Mouse (Mus musculus) lung, postnatal 36 days (tissue): ENCODE results near the gene Ccdc116.
"Not testable (repeated sequence)": the region's sequence is repeated elsewhere in the genome, so short reads cannot be mapped to it uniquely, and the experiment has no call there.

Source experiments
- DNase-seq: peaks from one replicate; pipeline ENCODE4 v3.0.0; 2022; ENCODE audit warnings: mixed read lengths

Ccdc116 gene

GRCm38 (mm10) chr16:17146772-17147235, at the start of gene Ccdc116:
Gene Ccdc116 (minus strand): TSS chr16:17147229.
- peak; percentile 84 for DNase-seq

DNA sequence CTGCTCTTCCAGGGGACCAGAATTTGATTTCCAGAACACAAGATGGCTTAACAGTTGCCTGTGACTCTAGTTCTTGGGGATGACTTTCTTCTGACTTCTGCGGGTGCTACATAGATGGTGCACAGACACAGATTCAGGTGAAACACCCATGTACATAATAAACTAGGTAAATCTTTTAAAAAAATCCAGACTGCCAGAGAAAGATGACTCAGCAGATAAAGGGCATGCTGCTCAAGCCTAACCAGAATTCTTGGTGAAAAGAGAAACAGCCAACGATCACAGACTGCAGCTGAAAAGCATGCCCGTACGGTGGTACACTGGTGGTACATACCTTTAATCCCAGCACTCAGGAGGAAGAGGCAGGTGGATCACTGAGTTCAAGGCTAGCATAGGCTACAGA, 46.8 kb upstream of the Ccdc116 start:
- DNase-seq = no peak

- no peak for DNase-seq
Measured at GRCm38 (mm10) chr16:17185475-17185874, 38.4 kb upstream of the Ccdc116 start.

DNA sequence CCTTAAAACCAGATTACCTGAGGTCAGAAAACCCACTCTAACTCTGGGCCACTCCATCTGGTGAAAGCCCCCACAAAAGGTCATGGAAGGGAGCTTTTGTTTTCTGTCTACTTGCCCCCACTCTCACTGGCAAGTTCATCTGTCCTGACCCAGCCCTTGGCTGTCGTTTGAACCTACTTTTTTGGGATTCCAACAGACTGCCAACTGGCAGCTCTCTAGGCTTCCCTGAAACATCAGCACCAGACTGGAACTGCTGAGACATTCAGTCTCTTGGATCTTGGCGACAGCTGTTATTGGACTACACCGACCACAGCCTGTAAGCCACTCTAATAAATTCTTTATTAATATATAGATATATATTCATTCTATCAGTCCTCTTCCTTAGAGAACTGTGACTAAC, 36.0 kb upstream of the Ccdc116 start:
- DNase-seq = no peak

DNA sequence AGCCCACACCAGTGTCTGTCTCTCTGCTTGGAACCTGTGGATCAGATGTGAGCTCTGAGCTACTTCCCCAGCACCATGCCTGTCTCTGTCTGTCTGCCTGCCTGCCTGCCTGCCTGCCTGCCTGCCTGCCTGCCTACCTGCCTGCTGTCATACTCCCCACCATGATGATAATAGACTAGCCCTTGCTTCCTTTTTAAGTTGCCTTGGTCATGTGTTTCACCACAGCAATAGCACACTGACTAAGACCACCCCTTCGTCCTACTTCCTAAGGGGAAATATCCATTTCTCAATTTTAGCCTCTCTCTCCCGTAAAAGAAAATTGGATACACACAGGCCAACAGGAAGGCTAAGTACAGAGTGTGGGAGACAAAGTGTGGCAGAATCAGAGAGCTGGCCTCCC, 35.1 kb upstream of the Ccdc116 start:
- DNase-seq = no peak

GRCm38 (mm10) chr16:17181382-17181781, 34.4 kb upstream of the Ccdc116 start:
- peak; percentile 79 for DNase-seq

DNA sequence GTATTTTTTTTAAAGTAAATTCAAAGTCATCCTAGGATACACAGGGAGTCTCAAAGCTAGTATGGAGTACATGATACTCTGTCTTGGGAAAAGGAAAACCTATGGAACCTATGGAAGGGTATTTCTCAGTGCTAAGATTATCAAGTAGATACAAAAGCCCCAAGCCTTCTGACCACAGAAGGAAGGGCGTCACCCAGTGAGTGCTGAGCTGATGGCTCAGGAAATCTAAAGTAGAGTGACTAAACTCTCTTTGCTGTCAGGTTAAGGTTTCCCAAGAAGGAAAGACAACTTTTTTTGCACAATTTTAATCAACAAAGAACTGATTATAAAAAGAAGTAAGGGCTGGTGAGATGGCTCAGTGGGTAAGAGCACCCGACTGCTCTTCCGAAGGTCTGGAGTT, 32.7 kb upstream of the Ccdc116 start:
- DNase-seq = no peak

DNA sequence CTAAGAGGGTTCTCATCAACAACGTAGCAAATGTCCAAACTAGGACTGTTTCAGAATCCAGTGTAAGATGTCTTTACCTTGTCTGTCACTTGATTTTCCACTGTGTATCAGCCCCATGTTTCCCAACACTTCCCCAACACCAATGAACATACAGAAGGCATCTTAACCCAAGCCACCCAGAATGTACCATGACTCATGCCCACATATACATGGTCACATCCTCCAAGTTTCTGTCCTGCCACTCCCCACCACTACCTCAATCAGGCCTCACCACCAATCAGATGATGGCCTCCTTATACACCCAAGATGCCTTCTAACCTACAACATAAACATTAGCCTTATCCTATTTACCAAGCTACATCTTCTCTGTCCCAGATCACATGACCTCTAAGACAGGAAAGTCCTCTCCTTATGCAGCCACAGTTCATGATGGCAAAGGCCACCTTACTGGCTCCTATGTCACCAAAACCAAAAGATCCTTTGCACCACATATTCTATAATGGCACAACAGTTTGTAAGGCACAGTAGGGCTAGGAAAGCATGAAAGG, 30.7 kb upstream of the Ccdc116 start:
- DNase-seq = no peak

DNA sequence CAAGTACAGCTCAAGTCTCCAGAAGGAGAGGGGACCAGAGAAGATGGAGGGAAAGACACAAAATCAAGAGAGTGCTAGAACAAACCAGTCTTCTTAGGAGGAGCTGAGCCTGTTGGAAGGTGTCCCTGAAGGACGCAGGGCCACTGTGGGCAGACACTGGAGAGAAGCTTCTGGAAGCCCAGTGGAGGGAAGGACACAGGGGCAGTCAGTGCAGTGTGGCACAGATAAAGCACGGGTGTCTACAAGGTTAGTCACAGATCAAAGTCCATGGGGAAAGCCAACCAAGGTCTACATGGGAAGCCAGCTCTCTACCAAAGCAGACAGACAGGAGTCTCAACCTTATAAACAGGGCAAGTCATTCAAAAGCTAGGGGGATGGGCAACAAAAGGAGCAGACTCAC, 28.7 kb upstream of the Ccdc116 start:
- no peak for DNase-seq

DNA sequence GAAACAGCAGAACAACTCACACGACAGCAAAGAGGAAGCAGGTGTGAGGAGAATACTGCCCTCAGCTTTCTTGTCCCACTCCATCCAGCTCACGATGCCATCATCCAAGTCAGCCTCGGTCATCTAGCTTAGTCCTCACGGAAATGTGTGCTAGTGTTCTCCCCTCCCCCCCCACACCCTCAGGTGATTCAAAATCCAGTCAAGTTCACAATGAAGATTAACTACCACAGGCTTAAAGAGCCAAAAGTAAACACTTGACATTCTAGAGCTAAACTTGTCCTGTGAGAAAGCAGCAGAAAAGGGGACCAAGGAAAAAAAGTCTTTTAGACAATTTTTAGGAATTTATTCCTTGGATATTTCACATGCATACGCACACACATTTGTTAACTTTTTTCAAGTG, 21.0 kb upstream of the Ccdc116 start:
- peak; percentile 49 for DNase-seq

DNA sequence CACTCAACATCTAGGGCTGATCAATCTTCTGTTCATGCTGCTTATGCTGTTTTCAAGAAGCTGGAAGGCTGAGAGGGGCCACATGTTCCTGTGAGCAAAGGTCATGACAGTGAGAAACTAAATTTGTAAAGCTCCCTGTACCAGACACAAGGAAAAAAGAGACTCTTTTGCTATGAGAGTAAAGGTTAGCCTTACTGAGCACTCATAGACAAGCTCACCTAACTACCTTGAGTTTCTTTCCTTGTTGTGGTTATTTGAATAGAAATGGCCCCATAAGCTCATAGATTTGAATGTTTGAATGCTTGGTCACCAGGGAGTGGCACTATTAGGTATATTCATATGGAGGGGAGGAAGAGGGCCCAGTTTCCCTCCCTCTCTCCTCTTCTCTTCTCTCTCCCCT, 20.1 kb upstream of the Ccdc116 start:
- no peak for DNase-seq

DNA sequence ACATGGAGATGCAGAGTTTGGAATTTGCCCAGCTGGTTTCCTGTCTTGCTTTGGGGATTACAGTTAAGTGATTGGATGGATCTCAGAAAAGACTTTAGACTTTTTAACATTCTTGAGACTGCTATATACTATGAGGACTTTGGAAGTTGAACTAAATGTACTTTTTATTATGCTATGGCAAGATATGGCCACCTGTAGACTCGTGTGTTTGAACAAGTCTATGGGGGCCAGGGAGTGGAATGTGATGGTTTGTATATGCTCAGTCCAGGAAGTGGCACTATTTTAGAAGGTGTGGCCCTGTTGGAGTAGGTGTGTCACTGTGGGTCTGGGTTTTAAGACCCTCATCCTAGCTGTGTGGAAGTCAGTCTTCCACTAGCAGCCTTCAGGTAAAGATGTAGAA, 18.4 kb upstream of the Ccdc116 start:
- not testable (repeated sequence) for DNase-seq

DNA sequence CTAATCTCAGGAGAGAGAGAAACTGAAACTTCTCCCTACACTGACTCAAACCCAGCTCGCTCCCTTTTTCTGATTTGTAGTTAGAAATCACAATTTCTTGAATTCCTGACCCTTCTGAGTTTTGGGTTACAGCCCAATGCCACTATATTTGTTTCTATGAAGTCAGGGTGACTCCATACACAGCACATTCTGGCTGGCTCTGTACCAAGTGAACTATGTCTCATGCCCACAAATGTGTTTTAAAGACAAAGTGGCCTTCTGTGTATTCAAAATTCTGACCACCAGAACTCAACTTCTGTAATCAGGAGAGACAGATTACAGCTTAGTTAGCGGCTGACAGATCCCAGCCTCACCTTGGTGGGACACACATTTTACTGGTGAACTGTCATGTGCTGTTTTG, 7.3 kb upstream of the Ccdc116 start:
- DNase-seq = no peak

- no peak for DNase-seq
Measured at GRCm38 (mm10) chr16:17151874-17152273, 4.8 kb upstream of the Ccdc116 start.

- DNase-seq = no peak
Measured at GRCm38 (mm10) chr16:17150520-17151258, 3.7 kb upstream of the Ccdc116 start.

DNA sequence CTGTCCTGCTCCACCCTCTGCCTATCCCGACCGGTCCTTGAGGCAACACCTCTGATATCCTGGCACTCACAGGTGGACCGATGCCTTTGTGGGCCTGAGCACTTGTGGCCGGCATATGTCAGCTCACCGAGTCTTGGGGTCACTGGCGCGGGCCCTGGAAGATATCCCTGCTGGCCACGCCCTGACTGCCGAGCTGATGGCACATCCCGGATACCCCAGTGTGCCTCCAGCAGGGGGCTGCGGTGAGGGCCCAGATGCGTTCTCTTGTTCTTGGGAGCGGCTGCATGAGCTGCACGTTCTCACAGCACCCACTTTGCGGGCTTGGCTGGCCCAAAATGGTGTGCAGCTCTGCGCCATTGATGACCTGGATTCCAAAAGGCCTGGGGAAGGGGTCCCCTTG, 1.1 kb upstream of the Ccdc116 start:
- DNase-seq = peak; percentile 7

DNA sequence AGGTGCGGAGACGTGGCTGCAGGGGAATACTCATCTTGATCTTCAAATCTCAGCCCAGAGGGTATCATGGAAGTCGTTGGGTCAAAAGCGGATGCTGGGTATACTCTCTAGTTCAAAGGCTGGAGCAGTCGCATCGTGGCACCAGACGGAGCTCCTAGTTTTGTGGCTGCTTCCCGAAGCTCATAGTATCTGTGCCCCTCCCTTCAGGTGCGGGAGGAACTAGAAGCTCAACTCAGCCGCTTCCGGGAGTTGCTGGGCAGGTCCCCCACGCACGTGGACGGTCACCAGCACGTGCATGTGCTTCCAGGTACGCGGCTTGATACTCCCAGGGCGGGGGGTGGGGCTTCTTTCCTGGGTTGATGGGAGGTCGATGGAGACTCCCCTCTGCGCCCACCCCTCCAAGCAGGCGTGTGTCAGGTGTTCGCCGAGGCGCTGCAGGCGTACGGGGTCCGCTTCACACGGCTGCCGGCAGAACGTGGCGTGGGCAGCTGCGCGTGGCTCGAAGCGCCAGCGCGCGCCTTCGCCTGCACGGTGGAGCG, 431 bp upstream of the Ccdc116 start:
- DNase-seq = peak; percentile 29

- DNase-seq = no peak
Measured at GRCm38 (mm10) chr16:17144339-17144738, 2.7 kb downstream of the Ccdc116 start, which contains the start of gene Ydjc. Gene Ydjc (plus strand): TSS chr16:17144621.

DNA sequence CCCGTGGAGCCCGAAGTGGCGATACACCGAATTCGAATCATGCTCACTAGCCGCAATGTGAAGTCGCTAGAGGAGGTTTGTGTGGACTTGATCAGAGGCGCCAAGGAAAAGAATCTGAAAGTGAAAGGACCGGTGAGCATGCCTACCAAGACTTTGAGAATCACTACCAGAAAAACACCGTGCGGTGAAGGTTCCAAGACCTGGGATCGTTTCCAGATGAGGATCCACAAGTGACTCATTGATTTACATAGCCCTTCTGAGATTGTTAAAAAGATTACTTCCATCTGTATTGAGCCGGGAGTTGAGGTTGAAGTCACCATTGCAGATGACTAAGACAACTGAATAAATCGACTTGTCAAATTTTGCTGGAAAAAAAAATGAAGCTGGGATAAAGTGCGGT, 9.7 kb downstream of the Ccdc116 start:
- DNase-seq = no peak

- DNase-seq = no peak
Measured at GRCm38 (mm10) chr16:17132906-17133200, 14.2 kb downstream of the Ccdc116 start.

DNA sequence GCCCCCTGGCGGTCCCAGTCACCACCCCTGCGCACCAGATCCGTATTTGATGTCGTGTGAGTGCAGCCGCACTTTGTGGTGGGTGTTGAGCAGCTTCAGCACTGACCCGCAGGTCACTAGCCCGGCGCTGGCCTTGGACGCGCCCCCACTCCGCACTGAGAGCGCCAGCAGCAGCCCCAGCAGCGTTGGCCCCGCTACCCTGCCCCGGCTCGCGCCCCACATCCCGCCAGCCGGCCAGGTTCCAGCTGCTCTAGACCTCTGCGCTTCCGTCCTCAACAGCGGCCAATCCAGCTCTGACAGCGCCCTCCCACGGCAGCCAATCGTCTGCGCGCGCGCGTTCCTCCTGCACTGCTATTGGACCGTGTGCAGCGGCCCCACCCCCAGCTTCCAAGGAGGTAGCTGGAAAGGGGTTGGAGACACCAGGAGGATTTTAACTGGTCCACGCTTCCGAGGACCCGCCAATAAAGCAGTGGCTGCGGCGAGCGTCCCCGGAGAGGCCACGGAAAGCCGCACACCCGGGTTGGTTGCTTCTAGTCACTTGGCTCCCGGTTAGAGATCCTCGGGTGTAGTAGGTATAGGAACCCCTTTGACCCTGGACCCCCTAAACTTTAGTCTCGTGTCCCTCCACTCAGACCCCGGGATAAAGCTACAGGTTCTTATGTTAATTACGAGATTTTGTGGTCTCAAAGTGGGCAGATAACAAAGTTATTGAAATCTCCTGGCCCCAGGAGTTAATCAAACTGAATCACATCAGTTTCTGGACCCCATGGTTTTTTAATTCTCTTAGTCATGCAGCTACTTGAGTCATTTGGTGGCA, 14.7 kb downstream of the Ccdc116 start, which contains the start of gene Sdf2l1:
Sdf2l1 (minus strand) TSS at position 295 of the 817 bp plus-strand sequence.
- DNase-seq = peak; percentile 99

GRCm38 (mm10) chr16:17131191-17132088, 15.6 kb downstream of the Ccdc116 start:
- peak; percentile 8 for DNase-seq

DNA sequence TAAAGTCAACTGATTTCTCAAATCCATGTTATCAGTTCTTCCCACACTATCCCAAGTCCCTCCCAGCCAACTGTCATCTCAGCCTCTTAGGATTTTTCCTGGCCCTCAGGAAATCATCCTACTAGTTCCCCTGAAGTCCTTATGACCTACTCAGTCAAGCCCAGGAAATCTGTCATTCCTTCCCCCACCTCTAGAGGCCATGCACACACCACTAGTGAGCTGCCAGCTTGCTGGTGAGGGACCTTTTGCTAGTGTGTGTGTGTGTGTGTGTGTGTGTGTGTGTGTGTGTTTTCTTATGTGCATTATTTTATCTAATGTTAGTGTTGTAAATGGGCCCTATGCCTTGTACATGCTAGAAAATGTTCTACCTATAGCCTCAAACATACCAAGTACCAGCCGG, 19.7 kb downstream of the Ccdc116 start:
- DNase-seq = peak; percentile 76
